Mouse (Mus musculus): ENCODE measurements at regions not wholly inside any gene's neighbourhood (a gene's known extent, or its start where the extent isn't known, plus 50 kb on each side); places are given as distances from the start of the nearest gene placed in this dataset.

- DNase-seq (ENCODE audit: low spot score in 2 of 2) = no peak
These were observed 136.1 kb upstream of the Slco3a1 start for GRCm38 (mm10) chr7:74690706-74691105.

GRCm38 (mm10) chr7:74688116-74688702 lies 133.6 kb upstream of the Slco3a1 start:
- no peak for DNase-seq (ENCODE audit: low spot score in 2 of 2)

- DNase-seq (ENCODE audit: low spot score in 2 of 2) = no peak
These were observed 132.9 kb upstream of the Slco3a1 start for GRCm38 (mm10) chr7:74687303-74688115.

GRCm38 (mm10) chr7:74683979-74684378 lies 129.4 kb upstream of the Slco3a1 start:
- no peak for DNase-seq (ENCODE audit: low spot score in 2 of 2)

- no peak for DNase-seq (ENCODE audit: low spot score in 2 of 2)
These were observed 119.2 kb upstream of the Slco3a1 start for GRCm38 (mm10) chr7:74673626-74674295.

- no peak for DNase-seq (ENCODE audit: low spot score in 2 of 2)
These were observed 114.5 kb upstream of the Slco3a1 start for GRCm38 (mm10) chr7:74669110-74669509.

- DNase-seq (ENCODE audit: low spot score in 2 of 2) = no peak
These were observed 112.5 kb upstream of the Slco3a1 start for GRCm38 (mm10) chr7:74667106-74667505.

GRCm38 (mm10) chr7:74663820-74664219 lies 109.2 kb upstream of the Slco3a1 start:
- DNase-seq (ENCODE audit: low spot score in 2 of 2) = no peak

- DNase-seq (ENCODE audit: low spot score in 2 of 2) = no peak
These were observed 92.7 kb upstream of the Slco3a1 start for GRCm38 (mm10) chr7:74647310-74647709.

- no peak for DNase-seq (ENCODE audit: low spot score in 2 of 2)
These were observed 85.6 kb upstream of the Slco3a1 start for GRCm38 (mm10) chr7:74640171-74640570.

- no peak for DNase-seq (ENCODE audit: low spot score in 2 of 2)
These were observed 77.6 kb upstream of the Slco3a1 start for GRCm38 (mm10) chr7:74632217-74632616.

- DNase-seq (ENCODE audit: low spot score in 2 of 2) = no peak
These were observed 74.4 kb upstream of the Slco3a1 start for GRCm38 (mm10) chr7:74628799-74629468.
